Mouse (Mus musculus) ES-Bruce4 (cell line): Measurements from ENCODE around the gene Ccdc57.
A peak's percentile ranks its signal among the peaks of the same experiment; 100 is the strongest.

ENCODE experiments used
- CTCF ChIP-seq: IDR thresholded peaks from one replicate; pipeline ENCODE4 v1.8.1; 2011; ENCODE audit warnings: low read depth, low read length
- POLR2A ChIP-seq: IDR thresholded peaks from one replicate; pipeline ENCODE4 v1.8.1; 2011; ENCODE audit warnings: low read length; ENCODE audit not compliant: insufficient read depth

DNA sequence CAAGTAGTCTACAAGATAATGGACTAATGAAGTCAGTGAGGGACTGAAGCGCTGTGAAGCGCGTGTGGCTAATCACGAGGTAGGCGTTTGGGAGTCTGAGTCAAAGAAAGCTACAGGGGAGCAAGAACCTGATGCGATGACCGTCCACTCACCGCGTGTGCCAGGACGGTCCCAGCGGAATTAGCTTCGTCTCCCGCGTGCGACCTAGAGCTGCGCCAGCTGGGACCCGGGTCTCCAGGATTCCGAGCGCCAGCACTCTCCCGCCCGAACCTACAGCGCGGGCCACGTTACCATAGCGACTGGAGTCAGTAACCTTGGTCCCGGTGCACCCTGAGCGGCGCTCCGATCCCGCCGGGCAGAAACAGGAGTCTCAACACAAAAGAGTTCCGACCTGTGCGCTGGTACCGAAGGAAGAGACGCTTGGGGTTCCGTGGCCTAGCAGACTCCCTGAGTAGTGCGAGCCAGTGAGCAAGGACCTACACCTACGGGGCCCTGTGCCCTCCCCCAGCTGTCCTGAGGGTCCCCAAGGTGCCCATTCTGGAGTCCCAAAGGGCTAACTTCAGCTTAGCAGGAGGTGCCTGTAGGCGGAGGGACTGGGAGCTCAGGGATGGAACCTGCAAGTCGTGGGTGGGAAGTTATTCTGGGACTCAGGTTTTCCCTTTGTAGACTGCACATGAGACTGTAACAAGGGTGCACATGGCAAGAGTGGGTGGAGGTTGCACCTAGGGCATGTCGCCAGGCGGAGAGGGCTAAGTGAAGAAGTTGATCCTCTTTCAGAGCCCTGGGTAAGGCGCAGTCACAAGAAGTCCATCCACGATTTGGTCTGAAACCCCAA is at the start of gene Ccdc57:
- TF ChIP-seq POLR2A (peak; percentile 6), CTCF (no peak)
